Mouse (Mus musculus) limb, embryonic 14.5 days (tissue): Measurements from ENCODE around the gene Lgals1. TPM values are rescaled to one million over a fixed set of nuclear protein-coding genes. Genes with fewer than 3 reads are reported as not detected.

Experiments used
- ATAC-seq: fragments of 200-750 bp; cut with Nextera tagmentation; 2 replicates; pipeline ENCODE4 v1.8.0; 2017; ENCODE audit warnings: low read depth, moderate number of reproducible peaks, moderate TSS enrichment; ENCODE audit not compliant: low FRiP score
- DNase-seq: peaks from one replicate; pipeline ENCODE4 v3.0.0-alpha.2; 2015; ENCODE audit warnings: low spot score
- H3K27ac ChIP-seq: fragments of 300-500 bp; sonication (generic); replicated peaks from 2 replicates; pipeline ENCODE4 v1.5.1; 2014; ENCODE audit warnings: low read depth, mild to moderate bottlenecking, low read length, moderate library complexity, mixed read lengths
- H3K27me3 ChIP-seq: fragments of 300-500 bp; sonication (generic); 2 replicates; pipeline ENCODE4 v1.6.1; 2014; ENCODE audit warnings: low read length, mixed read lengths; ENCODE audit not compliant: control insufficient read depth, insufficient read depth
- H3K36me3 ChIP-seq: fragments of 300-500 bp; sonication (generic); 2 replicates; pipeline ENCODE4 v1.6.1; 2014; ENCODE audit warnings: mild to moderate bottlenecking, low read length, moderate library complexity, mixed read lengths; ENCODE audit not compliant: control insufficient read depth, insufficient read depth
- H3K4me1 ChIP-seq: fragments of 300-500 bp; sonication (generic); 2 replicates; pipeline ENCODE4 v1.6.1; 2014; ENCODE audit warnings: antibody characterized with exemption, low read length, mixed read lengths; ENCODE audit not compliant: control insufficient read depth, insufficient read depth
- H3K4me2 ChIP-seq: fragments of 300-500 bp; sonication (generic); replicated peaks from 2 replicates; pipeline ENCODE4 v1.6.1; 2014; ENCODE audit warnings: low read depth, mild to moderate bottlenecking, low read length, moderate library complexity; ENCODE audit not compliant: severe bottlenecking
- H3K4me3 ChIP-seq: fragments of 300-500 bp; sonication (generic); replicated peaks from 2 replicates; pipeline ENCODE4 v1.5.1; 2014; ENCODE audit warnings: low read length
- H3K9ac ChIP-seq: fragments of 300-500 bp; sonication (generic); 2 replicates; pipeline ENCODE4 v1.6.1; 2014; ENCODE audit warnings: mild to moderate bottlenecking, low read depth, low read length, moderate library complexity; ENCODE audit not compliant: severe bottlenecking
- H3K9me3 ChIP-seq: fragments of 300-500 bp; sonication (generic); 2 replicates; pipeline ENCODE4 v1.6.1; 2016; ENCODE audit warnings: low read length; ENCODE audit not compliant: control insufficient read depth
- POLR2A ChIP-seq: fragments of 200-500 bp; IDR thresholded peaks from 2 replicates; pipeline ENCODE4 v1.8.0; 2012; ENCODE audit warnings: inconsistent platforms, mild to moderate bottlenecking, moderate library complexity, borderline replicate concordance; ENCODE audit not compliant: insufficient read depth, insufficient read length; ENCODE audit errors: extremely low read depth
- WGBS: fragments of 180-500 bp; shearing (Covaris S2); extraction: QIAGEN DNeasy Blood & Tissue Kit; methylation state at CpG from one replicate; pipeline ENCODE4 v1.1.7; 2014; 5-methylcytosine and 5-hydroxymethylcytosine counted together
- polyA plus RNA-seq, 2 experiments: library from polyadenylated mRNA; depleted of rRNA in 1 of 2; stranded (reverse) in 1 of 2; unstranded in 1 of 2; fragments of >200 nt; fragmentation: Nextera tagmentation in 1 of 2; extraction: Ambion mirVana in 1 of 2; gene quantifications; 2 replicates each; pipeline versions ENCODE4 v1.2.1 to v1.2.3; 2012 to 2014

Lgals1 gene
- polyA plus RNA-seq, 2 experiments: 2,309 to 2,738 TPM

GRCm38 (mm10) chr15:78948152-78948725, 21.7 kb downstream of the Lgals1 start:
- peak overlapping the region; percentile 77 for H3K4me2 ChIP-seq
- 2% methylated on average over 11 of the region's 11 CpGs for WGBS
- TF ChIP-seq POLR2A: no peak
- H3K9me3 ChIP-seq: no peaks in the 10 kb centered on the region
- DNase-seq: no peak
- H3K27ac ChIP-seq: 0 out of 2 replicates have a peak overlapping the region, but pooled peaks have one; percentile 48
- no peaks in the 10 kb centered on the region for H3K27me3 ChIP-seq
- peak overlapping the region; percentile 50 for H3K4me3 ChIP-seq
- ATAC-seq: no peak
- H3K36me3 ChIP-seq: peaks cover 6% of the 10 kb centered on the region; the same call in 1 of the 2 replicates
- peak overlapping the region; percentile 51 for H3K9ac ChIP-seq
- peaks cover 16% of the 10 kb centered on the region for H3K4me1 ChIP-seq

GRCm38 (mm10) chr15:78948883-78949282, 22.4 kb downstream of the Lgals1 start:
- no peaks in the 10 kb centered on the region for H3K9me3 ChIP-seq
- no peaks in the 10 kb centered on the region for H3K27me3 ChIP-seq
- WGBS: 96% methylated on average over 3 of the region's 3 CpGs
- no peak overlapping the region for H3K27ac ChIP-seq
- no peak overlapping the region for H3K4me2 ChIP-seq
- peaks cover 16% of the 10 kb centered on the region for H3K4me1 ChIP-seq
- H3K36me3 ChIP-seq: peaks cover 6% of the 10 kb centered on the region; the same call in 1 of the 2 replicates
- no peak for DNase-seq
- no peak for TF ChIP-seq POLR2A
- no peak for ATAC-seq
- H3K9ac ChIP-seq: no peak overlapping the region
- H3K4me3 ChIP-seq: no peak overlapping the region

GRCm38 (mm10) chr15:78955663-78956062, 29.1 kb downstream of the Lgals1 start:
- Histone ChIP-seq H3K9me3 (no peaks in the 10 kb centered on the region), H3K27me3 (no peaks in the 10 kb centered on the region), H3K4me2 (no peak overlapping the region), H3K4me3 (no peak overlapping the region), H3K4me1 (peaks cover 9% of the 10 kb centered on the region), H3K27ac (no peak overlapping the region), H3K9ac (no peak overlapping the region), H3K36me3 (peaks cover 10% of the 10 kb centered on the region)
- 72% methylated on average over 3 of the region's 3 CpGs for WGBS
- no peak for TF ChIP-seq POLR2A
- ATAC-seq (no peak), DNase-seq (no peak)

GRCm38 (mm10) chr15:78956351-78956750, 29.8 kb downstream of the Lgals1 start:
- 73% methylated on average over 4 of the region's 4 CpGs for WGBS
- no peak for TF ChIP-seq POLR2A
- ATAC-seq: no peak

GRCm38 (mm10) chr15:78957021-78957420, 30.5 kb downstream of the Lgals1 start:
- H3K4me2 ChIP-seq: peak overlapping the region; percentile 29; the same call in 1 of the 2 replicates
- no peaks in the 10 kb centered on the region for H3K27me3 ChIP-seq
- ATAC-seq (no peak), DNase-seq (no peak)
- H3K27ac ChIP-seq: no peak overlapping the region
- H3K9ac ChIP-seq: peak overlapping the region; percentile 43
- 48% methylated on average over 15 of the region's 15 CpGs for WGBS
- peaks cover 9% of the 10 kb centered on the region for H3K4me1 ChIP-seq
- no peaks in the 10 kb centered on the region for H3K9me3 ChIP-seq
- no peak for TF ChIP-seq POLR2A
- no peak overlapping the region for H3K4me3 ChIP-seq
- peaks cover 16% of the 10 kb centered on the region for H3K36me3 ChIP-seq

More at GRCm38 (mm10) chr15:78956351-78956750, 29.8 kb downstream of the Lgals1 start:
- Histone ChIP-seq H3K9ac (no peak overlapping the region), H3K9me3 (no peaks in the 10 kb centered on the region), H3K36me3 (peaks cover 15% of the 10 kb centered on the region), H3K27ac (no peak overlapping the region), H3K27me3 (no peaks in the 10 kb centered on the region), H3K4me1 (peaks cover 9% of the 10 kb centered on the region), H3K4me2 (no peak overlapping the region), H3K4me3 (no peak overlapping the region)
- peak; percentile 20 for DNase-seq
